Mouse (Mus musculus): Measurements from ENCODE around the gene Ikzf4.
"Not testable (repeated sequence)": the region's sequence is repeated elsewhere in the genome, so short reads cannot be mapped to it uniquely, and the experiment has no call there.

Gene Ikzf4

DNA sequence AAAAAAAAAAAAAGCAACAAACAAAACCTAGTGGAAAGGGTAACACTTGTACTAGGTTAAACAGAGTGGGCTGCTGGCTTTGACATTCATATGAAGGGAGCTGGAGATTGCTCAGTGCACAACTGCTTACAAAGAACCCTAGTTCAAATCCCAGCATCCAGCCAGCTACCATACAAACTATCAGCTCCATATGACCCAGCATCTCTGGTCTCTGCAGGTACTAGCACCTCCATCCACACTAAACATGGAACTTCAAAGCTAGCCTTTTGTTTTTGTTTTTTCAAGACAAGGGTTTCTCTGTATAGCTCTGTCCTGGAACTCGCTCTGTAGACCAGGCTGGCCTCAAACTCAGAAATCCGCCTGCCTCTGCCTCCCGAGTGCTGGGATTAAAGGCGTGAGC lies 23.1 kb downstream of the Ikzf4 start:
- Histone ChIP-seq H3K4me1 (replicated peaks; ENCODE audit: low read depth, low read length) (peaks cover 40% of the 10 kb centered on the region), H3K4me3 (replicated peaks; ENCODE audit: low read length) (no peak overlapping the region), H3K27me3 (ENCODE audit: insufficient read depth, low read length) (no peaks in the 10 kb centered on the region), H3K36me3 (ENCODE audit: insufficient read depth, low read length) (peaks cover 29% of the 10 kb centered on the region), H3K9me3 (ENCODE audit: low read length) (no peaks in the 10 kb centered on the region)
- TF ChIP-seq POU5F1 (IDR thresholded peaks at IDR 0.05; ENCODE audit: borderline replicate concordance, low read length) (no peak), NANOG (IDR thresholded peaks at IDR 0.05; ENCODE audit: borderline replicate concordance, low read length) (no peak), CTCF (conservative IDR thresholded peaks at IDR 0.05; ENCODE audit: low read length) (no peak)

- TF ChIP-seq NANOG (IDR thresholded peaks at IDR 0.05; ENCODE audit: borderline replicate concordance, low read length) (no peak), CTCF (conservative IDR thresholded peaks at IDR 0.05; ENCODE audit: low read length) (peak; percentile 31), POU5F1 (IDR thresholded peaks at IDR 0.05; ENCODE audit: borderline replicate concordance, low read length) (no peak)
- H3K36me3 ChIP-seq (ENCODE audit: insufficient read depth, low read length), result peaks cover 29% of the 10 kb centered on the region
- H3K9me3 ChIP-seq (ENCODE audit: low read length), result no peaks in the 10 kb centered on the region
- H3K4me3 ChIP-seq (replicated peaks; ENCODE audit: low read length), result no peak overlapping the region
- H3K4me1 ChIP-seq (replicated peaks; ENCODE audit: low read depth, low read length), result peaks cover 35% of the 10 kb centered on the region
- H3K27me3 ChIP-seq (ENCODE audit: insufficient read depth, low read length), result no peaks in the 10 kb centered on the region
These were observed 23.7 kb downstream of the Ikzf4 start for GRCm38 (mm10) chr10:128621986-128622520.

GRCm38 (mm10) chr10:128620241-128620640 lies 25.6 kb downstream of the Ikzf4 start:
- Histone ChIP-seq H3K9me3 (ENCODE audit: low read length) (no peaks in the 10 kb centered on the region), H3K4me3 (replicated peaks; ENCODE audit: low read length) (no peak overlapping the region), H3K27me3 (ENCODE audit: insufficient read depth, low read length) (no peaks in the 10 kb centered on the region), H3K4me1 (replicated peaks; ENCODE audit: low read depth, low read length) (peaks cover 32% of the 10 kb centered on the region), H3K36me3 (ENCODE audit: insufficient read depth, low read length) (peaks cover 22% of the 10 kb centered on the region)
- TF ChIP-seq CTCF (conservative IDR thresholded peaks at IDR 0.05; ENCODE audit: low read length), result no peak
- no peak for TF ChIP-seq NANOG (IDR thresholded peaks at IDR 0.05; ENCODE audit: borderline replicate concordance, low read length)
- no peak for TF ChIP-seq POU5F1 (IDR thresholded peaks at IDR 0.05; ENCODE audit: borderline replicate concordance, low read length)

- H3K4me1 ChIP-seq (replicated peaks; ENCODE audit: low read depth, low read length), result peaks cover 24% of the 10 kb centered on the region
- H3K27me3 ChIP-seq (ENCODE audit: insufficient read depth, low read length); H3K4me3 ChIP-seq (replicated peaks; ENCODE audit: low read length); H3K9me3 ChIP-seq (ENCODE audit: low read length): not testable (repeated sequence)
- H3K36me3 ChIP-seq (ENCODE audit: insufficient read depth, low read length), result peaks cover 11% of the 10 kb centered on the region
These were observed 26.6 kb downstream of the Ikzf4 start for GRCm38 (mm10) chr10:128619148-128619547.

DNA sequence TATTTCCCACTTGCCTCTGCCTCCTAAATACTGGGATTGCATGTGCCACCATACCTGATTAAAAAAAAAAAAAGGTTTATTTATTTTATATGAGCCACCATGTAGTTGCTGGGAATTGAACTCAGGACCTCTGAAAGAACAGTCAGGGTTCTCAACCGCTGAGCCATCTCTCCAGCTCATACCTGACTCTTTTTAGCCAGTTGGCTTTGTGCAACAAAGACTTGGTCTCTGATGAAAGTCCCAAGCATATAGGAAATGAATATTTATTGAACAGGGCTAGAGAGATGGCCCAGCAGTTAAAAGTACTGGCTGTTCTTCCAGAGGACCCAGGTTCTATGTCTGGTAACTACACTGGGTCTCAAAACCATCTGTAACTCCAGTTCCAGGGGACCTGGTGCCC lies 27.2 kb downstream of the Ikzf4 start:
- Histone ChIP-seq H3K4me1 (replicated peaks; ENCODE audit: low read depth, low read length) (peaks cover 18% of the 10 kb centered on the region), H3K9me3 (ENCODE audit: low read length) (no peaks in the 10 kb centered on the region), H3K27me3 (ENCODE audit: insufficient read depth, low read length) (peaks cover 3% of the 10 kb centered on the region; the same call in 1 of the 2 replicates), H3K4me3 (replicated peaks; ENCODE audit: low read length) (no peak overlapping the region), H3K36me3 (ENCODE audit: insufficient read depth, low read length) (peaks cover 5% of the 10 kb centered on the region)
- TF ChIP-seq CTCF (conservative IDR thresholded peaks at IDR 0.05; ENCODE audit: low read length) (no peak), POU5F1 (IDR thresholded peaks at IDR 0.05; ENCODE audit: borderline replicate concordance, low read length) (no peak), NANOG (IDR thresholded peaks at IDR 0.05; ENCODE audit: borderline replicate concordance, low read length) (no peak)

GRCm38 (mm10) chr10:128615798-128616448 lies 29.9 kb downstream of the Ikzf4 start:
- not testable (repeated sequence) for H3K4me1 ChIP-seq (replicated peaks; ENCODE audit: low read depth, low read length); H3K9me3 ChIP-seq (ENCODE audit: low read length); H3K27me3 ChIP-seq (ENCODE audit: insufficient read depth, low read length); H3K36me3 ChIP-seq (ENCODE audit: insufficient read depth, low read length); H3K4me3 ChIP-seq (replicated peaks; ENCODE audit: low read length)

DNA sequence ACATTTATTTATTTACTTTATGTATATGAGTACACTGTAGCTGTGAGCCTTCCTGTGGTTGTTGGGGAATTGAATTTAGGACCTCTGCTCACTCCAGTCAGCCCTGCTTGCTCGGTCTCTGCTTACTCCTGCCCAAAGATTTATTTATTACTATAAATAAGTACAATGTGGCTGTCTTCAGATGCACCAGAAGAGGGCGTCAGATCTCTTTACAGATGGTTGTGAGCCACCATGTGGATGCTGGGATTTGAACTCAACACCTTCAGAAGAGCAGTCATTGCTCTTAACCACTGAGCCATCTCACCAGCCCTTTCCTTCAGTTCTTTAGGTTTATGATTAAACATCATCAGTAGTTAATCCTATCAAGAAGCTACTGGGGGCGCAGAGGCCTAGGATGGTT lies 30.9 kb downstream of the Ikzf4 start:
- 0 out of 2 replicates have a peak, but pooled peaks cover 2% of the 10 kb centered on the region for H3K4me1 ChIP-seq (replicated peaks; ENCODE audit: low read depth, low read length)
- no peaks in the 10 kb centered on the region for H3K9me3 ChIP-seq (ENCODE audit: low read length)
- H3K36me3 ChIP-seq (ENCODE audit: insufficient read depth, low read length), result no peaks in the 10 kb centered on the region
- TF ChIP-seq CTCF (conservative IDR thresholded peaks at IDR 0.05; ENCODE audit: low read length), result peak; percentile 44
- TF ChIP-seq NANOG (IDR thresholded peaks at IDR 0.05; ENCODE audit: borderline replicate concordance, low read length), result no peak
- no peak overlapping the region for H3K4me3 ChIP-seq (replicated peaks; ENCODE audit: low read length)
- peaks cover 8% of the 10 kb centered on the region for H3K27me3 ChIP-seq (ENCODE audit: insufficient read depth, low read length)

GRCm38 (mm10) chr10:128613820-128614219 lies 32.0 kb downstream of the Ikzf4 start:
- H3K4me1 ChIP-seq (replicated peaks; ENCODE audit: low read depth, low read length); H3K27me3 ChIP-seq (ENCODE audit: insufficient read depth, low read length); H3K36me3 ChIP-seq (ENCODE audit: insufficient read depth, low read length); H3K4me3 ChIP-seq (replicated peaks; ENCODE audit: low read length); H3K9me3 ChIP-seq (ENCODE audit: low read length): not testable (repeated sequence)

GRCm38 (mm10) chr10:128613154-128613440 lies 32.7 kb downstream of the Ikzf4 start:
- no peaks in the 10 kb centered on the region for H3K36me3 ChIP-seq (ENCODE audit: insufficient read depth, low read length)
- H3K4me3 ChIP-seq (replicated peaks; ENCODE audit: low read length), result no peak overlapping the region
- H3K9me3 ChIP-seq (ENCODE audit: low read length), result no peaks in the 10 kb centered on the region
- H3K27me3 ChIP-seq (ENCODE audit: insufficient read depth, low read length), result peaks cover 8% of the 10 kb centered on the region
- TF ChIP-seq CTCF (conservative IDR thresholded peaks at IDR 0.05; ENCODE audit: low read length) (no peak), POU5F1 (IDR thresholded peaks at IDR 0.05; ENCODE audit: borderline replicate concordance, low read length) (no peak), NANOG (IDR thresholded peaks at IDR 0.05; ENCODE audit: borderline replicate concordance, low read length) (no peak)
- peaks cover 2% of the 10 kb centered on the region; the same call in 1 of the 2 replicates for H3K4me1 ChIP-seq (replicated peaks; ENCODE audit: low read depth, low read length)

Data from E14TG2a.4 (cell line).